20 mouse cellular contexts compared by ENCODE assay signal in the genomic region with DNA sequence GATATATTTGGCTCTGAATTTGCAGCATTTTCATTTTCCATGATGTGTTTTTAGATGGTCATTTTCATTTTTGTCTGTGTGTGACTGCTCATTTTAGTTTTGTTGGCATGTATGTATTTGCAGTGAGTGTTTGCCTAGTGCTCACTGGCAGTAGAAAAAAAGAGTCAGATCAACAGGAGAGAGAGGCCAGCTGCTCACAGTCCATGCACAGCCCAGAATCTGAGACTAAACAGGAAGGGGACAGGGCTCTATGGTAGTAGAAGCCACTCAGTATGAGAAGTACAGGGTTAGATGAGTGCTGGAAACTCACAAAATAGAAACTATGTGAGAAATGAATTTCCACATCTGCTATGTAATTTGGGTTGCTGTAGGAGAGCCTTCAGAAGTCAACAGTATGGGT. TPM values are rescaled to one million over a fixed set of nuclear protein-coding genes. Genes with fewer than 3 reads are reported as not detected.
"Had no signal": no experiment of that assay in that cellular context is flagged by ENCODE, and none has a peak within 500 bp of the region (broad histone marks: within the 10 kb centered on the region; RNA-seq: fewer than 3 reads in every experiment).

No protein-coding gene starts in this region.

- H3K9me3 ChIP-seq: liver, embryonic 12.5 days; megakaryocyte, embryonic 14.5 days; midbrain, embryonic 13.5 days; midbrain, embryonic 15.5 days; neural tube, embryonic 12.5 days had no signal

- H3K9ac ChIP-seq: liver, embryonic 12.5 days; liver, embryonic 14.5 days; midbrain, embryonic 13.5 days; midbrain, embryonic 15.5 days; neural tube, embryonic 12.5 days had no signal

- H3K36me3 ChIP-seq: liver, embryonic 12.5 days; midbrain, embryonic 13.5 days; midbrain, embryonic 15.5 days; neural tube, embryonic 12.5 days had no signal

- H3K27me3 ChIP-seq: liver, embryonic 12.5 days; megakaryocyte, embryonic 14.5 days; midbrain, embryonic 13.5 days; midbrain, embryonic 15.5 days; neural tube, embryonic 12.5 days had no signal

- DNase-seq: right cerebral cortex, postnatal 25 days; right cerebral cortex, postnatal 4 days; spleen, adult 18-20 months; thymus, adult 18-20 months; thymus, postnatal 14 days; thymus, postnatal 36 days had no signal

- H3K27ac ChIP-seq: liver, embryonic 12.5 days; liver, embryonic 14.5 days; macrophage; midbrain, embryonic 13.5 days; midbrain, embryonic 15.5 days; neural tube, embryonic 12.5 days had no signal

- H3K4me2 ChIP-seq: liver, embryonic 12.5 days; midbrain, embryonic 11.5 days; midbrain, embryonic 13.5 days; midbrain, embryonic 15.5 days; neural tube, embryonic 12.5 days had no signal

- H3K4me1 ChIP-seq: liver, embryonic 12.5 days; megakaryocyte, embryonic 14.5 days; midbrain, embryonic 13.5 days; midbrain, embryonic 15.5 days; neural tube, embryonic 12.5 days had no signal

- H3K4me3 ChIP-seq: liver, embryonic 12.5 days; megakaryocyte, embryonic 14.5 days; midbrain, embryonic 13.5 days; midbrain, embryonic 15.5 days; neural tube, embryonic 12.5 days had no signal

- ATAC-seq: liver, embryonic 12.5 days; midbrain, embryonic 13.5 days; midbrain, embryonic 15.5 days had no signal

RNA-seq across cellular contexts. Expression of a gene that starts 56.3 kb away (rescaled TPM):
- polyA plus RNA-seq: liver, adult 2 months; liver, embryonic 12.5 days; liver, embryonic 14.5 days; liver, embryonic 16.5 days; macrophage; small intestine, adult 2 months; stomach, embryonic 14.5 days; stomach, embryonic 16.5 days; thymus, postnatal 0 days had no signal
